Mouse (Mus musculus): ENCODE results near the gene Rab3il1.

The Rab3il1 gene

DNA sequence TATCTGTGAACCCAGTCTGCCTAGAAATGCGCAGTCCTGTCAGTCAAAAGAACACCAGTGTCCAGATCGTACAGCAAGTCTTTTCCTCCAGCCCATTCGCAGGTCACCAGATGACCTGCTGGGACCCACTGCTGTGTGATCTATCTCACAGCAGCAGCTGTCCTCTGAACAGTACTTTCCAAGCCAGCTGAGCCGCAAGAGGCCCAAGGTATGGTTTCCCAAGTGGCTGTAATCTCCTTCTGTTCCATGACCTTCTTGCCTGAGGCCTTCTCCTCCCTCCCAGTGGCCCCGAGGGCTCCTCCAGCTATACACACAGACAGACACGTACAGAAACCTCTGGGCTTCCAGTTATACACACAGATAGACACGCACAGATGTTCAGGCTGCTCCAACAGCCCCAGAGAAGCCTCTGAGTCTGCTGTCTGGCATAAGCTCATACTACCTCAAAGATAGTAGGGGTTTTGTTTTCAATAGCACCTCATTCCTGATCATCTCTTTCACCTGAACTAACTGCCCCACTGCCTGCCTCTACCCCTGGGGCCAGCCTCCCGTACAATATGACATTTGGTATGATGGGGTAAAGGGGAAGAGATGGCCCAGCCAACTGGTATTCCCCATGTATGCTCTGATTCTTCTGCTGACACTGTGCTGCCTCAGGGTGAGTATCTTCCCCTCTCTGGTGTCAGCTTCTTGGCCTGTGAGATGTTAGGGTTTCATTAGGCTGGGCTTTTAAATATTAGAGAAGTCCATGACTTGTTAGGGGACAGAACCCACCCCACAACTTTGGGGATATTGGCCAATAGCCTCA lies 59.5 kb downstream of the Rab3il1 start:
- DNase-seq (ENCODE audit: low spot score): no peak

DNA sequence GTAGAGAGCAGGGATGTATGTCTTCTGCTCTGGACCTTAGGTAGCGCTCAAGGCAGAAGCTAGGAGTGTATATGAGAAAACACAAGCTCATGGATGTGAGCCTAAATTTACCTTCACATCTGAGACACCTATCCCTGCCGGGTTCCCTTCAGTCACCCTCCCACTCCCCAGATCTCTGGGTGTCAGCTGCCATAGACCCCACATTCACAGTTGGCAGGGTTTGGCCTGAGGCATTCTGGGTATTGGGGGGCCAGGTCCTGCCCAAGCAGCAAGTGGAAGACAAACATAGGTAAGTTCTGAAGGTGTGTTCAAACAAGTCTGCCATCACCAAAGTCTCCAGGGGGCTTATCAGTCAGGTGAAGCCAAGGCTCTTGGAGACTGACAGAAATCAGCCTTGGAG lies 60.2 kb downstream of the Rab3il1 start:
- DNase-seq (ENCODE audit: low spot score): no peak

DNA sequence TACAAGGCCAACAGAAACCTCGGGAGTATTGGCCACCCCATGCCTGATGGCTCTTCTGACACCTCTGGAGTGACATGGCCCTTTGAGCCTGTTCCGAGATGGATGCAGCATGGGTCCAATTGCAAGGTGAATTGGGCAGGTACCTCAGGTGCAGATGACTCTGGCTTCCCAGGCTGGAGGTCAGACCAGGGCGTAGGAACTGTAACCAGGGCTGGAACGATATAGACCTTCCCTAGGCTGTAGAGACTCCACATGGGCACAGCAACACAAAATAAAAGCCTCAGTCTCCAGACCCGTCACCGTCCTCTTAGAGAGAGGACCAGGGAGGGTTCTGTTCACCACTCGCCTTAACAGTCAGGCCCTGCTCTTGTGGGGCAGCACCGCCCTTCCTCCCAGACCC lies 60.8 kb downstream of the Rab3il1 start:
- no peak for DNase-seq (ENCODE audit: low spot score)

DNA sequence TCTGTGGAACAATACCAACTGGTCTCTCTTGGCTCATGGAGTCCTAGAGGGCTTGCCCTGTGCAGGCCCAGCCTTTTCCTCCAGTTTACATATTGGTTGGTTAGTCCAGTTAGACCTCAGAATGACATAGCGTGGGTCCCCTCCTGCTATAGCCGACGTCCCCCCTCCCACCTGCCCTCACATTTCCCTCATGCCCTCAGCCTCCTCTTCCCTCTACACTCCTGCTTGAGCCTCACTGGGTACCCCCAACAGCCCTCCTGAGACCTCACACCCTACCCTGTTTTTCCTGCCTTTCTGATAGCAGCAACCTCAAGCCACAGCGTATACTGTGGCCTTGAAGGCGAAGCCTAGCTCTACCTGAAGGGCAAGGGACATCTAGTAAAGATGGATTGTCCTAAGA lies 61.4 kb downstream of the Rab3il1 start:
- DNase-seq (ENCODE audit: low spot score): no peak

DNA sequence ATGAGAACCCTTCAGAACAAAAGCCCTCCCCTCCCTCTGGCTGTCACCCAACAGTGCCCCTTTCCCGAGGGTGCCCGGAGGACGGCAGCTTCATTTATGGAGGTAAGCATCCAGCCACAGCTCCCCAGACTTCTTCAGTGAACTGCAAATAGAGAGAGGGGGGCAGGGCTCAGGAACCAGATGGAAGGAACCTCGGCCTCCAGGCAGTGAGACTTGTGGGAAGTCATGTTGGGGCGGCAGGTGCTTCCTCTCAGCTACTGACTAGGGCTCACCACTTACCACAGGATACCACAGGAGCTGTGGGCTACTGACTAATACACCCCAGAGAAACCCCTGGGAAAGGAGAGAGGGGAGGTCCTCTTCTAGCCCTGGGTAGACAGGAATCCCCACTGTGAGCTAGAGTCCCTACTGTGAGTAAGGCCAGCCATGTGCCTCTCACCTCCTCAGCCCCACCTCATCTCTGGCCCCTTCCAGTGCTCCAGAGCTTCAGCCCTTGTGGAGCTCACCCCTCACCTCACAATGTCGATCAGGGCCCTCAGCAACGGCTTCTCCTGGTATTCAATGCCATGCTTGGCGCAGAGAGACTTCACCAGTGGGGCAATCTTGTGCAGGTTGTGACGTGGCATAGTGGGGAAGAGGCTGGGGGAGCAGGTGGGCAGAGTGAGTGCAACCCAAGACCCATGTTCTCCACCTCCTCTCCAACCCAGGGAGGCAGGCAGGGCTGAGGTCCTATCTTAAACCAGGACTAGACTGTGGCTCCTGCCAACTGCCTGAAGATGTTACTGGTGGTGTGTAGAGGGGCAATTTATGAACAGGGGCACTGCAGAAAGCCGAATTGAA lies 62.9 kb downstream of the Rab3il1 start:
- DNase-seq (ENCODE audit: low spot score): no peak

DNA sequence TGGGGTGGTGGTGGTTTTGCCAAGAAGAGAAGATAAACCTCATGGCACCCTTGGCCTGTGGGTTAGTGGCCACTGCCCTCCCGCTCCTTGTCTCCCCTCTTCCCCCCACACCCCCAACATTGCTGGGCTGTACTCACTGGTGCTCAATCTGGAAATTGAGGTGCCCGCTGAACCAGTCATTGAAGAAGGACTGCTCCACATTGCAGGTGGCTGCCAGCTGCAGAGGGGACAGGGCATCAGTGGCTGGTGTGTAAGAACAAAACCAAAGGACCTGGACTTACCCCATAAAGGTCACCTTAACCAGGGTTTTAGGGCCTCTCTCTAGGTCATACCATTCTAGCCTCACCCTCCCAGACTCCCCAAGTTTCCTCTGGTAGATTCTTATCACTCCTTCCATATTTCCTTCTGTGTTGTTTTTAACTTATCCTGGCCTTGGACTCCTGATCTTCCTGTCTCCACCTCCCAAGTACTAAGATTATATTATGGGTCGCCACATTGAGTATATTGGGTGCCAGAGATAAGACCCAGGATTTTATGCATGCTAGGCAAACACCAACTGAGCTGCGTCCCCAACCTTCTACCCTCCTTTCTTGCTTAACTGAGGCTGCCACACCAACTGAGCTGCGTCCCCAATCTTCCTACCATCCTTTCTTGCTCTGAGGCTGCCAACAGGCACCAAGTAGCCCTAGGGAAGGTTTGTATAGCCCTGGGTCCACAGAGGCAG lies 64.2 kb downstream of the Rab3il1 start:
- no peak for DNase-seq (ENCODE audit: low spot score)

DNA sequence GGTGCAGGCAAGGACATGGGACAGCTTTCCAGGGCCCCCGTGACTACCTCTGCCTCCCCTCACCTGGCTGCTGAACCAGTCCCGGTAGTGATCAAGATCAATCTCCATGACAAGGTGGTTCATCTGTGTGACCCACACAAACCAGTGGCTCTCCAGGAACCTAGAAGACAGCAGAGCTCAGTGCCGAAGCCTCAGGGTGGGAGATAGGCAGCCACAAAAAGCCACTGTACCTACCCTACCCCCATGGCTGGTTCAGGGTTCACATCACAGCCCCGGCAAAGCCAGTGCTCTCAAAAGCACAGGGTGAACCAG lies 64.7 kb downstream of the Rab3il1 start:
- no peak for DNase-seq (ENCODE audit: low spot score)

DNA sequence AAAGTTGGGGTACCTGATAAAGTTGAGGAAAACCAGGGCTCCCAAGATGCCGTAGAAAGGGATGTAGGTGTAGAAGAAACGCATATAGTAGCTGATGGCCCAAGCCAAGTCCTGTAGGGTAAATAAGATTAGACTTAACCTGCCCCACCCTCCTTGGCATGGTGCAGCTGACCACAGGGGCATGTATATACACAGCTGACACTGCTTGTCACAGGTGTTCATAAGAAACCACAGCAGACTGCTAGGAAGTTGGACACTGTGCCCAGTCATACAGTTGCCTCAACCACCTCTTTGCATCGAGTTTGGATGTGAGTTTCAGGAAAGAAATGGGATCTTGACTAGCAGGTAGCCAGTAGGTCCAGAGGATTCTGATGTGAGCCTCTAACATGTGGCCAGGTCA lies 65.0 kb downstream of the Rab3il1 start:
- DNase-seq (ENCODE audit: low spot score): no peak

DNA sequence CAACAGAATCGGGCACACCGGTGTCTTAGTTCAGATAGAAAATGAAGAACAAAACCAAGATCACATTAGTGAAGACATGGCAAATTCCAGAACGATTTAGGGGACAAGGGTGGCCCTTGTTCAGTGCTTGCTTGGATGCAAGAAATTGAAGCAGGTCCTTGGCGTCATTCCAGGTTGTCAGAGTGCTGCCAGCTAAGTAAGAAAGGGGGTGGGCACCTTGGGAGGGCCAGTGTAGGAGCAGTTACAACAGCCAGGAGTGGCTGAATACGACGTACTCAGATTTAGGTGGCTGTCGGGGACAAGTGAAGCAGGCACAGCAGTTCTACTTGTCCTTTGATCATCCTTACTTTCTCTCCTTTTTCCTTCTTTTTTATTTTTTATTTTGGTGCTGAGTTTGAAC lies 66.2 kb downstream of the Rab3il1 start:
- no peak for DNase-seq (ENCODE audit: low spot score)

DNA sequence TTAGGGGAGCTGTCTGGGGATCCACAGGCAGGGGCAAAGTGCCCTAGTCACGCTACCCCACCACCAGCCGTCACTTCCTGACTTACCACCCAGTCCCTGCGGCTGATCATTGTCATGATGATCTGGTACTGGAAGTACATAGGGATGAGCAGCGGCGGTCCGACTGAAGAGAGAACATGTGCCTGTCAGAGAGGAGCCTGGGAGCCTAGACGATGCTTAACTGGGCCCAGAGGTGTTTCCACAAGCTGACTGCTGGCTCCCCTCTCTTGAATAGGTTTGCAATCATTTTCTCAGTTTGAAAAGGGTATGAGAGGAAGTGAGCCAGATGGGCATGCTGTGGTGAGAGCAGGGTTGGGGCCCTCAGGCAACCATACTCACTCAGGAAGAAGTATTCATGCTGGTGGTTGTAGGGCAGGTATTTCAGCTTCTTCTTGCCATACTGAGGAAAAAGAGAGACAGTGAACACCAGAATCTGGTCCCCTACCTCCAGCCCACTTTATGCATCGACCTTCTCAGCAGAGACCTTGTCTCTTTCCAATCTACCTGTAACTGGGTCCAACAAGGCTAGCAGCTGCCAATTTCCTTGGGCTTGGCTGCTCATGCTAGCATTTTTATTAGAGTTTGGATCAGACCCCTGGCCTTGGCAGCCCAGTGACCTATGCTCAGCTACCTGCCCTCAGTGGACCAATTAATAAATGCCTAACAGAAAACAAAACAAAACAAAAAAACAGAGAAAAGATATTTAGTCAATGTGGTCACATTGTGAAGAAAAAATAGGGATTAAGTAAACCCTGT lies 68.9 kb downstream of the Rab3il1 start:
- DNase-seq (ENCODE audit: low spot score): no peak

DNA sequence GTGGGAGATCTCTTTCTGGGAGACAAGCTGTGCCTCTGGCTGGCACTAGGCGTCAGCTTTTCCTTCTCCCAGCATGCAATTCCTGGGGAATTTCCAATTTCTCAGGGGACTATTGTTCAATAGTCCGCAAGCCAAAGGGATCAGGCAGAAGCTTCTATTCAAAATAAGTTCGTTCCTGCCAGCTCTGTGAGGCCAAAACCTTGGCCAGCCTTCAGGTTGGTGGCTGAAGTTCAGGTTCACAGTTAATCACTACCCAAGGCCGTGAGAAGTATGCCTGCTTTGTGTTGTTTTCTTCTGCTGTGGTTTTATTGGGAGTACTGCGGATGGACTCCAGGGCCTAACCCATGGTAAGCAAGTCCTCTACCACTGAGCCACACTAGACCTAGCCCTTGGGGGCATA lies 69.7 kb downstream of the Rab3il1 start:
- no peak for DNase-seq (ENCODE audit: low spot score)

DNA sequence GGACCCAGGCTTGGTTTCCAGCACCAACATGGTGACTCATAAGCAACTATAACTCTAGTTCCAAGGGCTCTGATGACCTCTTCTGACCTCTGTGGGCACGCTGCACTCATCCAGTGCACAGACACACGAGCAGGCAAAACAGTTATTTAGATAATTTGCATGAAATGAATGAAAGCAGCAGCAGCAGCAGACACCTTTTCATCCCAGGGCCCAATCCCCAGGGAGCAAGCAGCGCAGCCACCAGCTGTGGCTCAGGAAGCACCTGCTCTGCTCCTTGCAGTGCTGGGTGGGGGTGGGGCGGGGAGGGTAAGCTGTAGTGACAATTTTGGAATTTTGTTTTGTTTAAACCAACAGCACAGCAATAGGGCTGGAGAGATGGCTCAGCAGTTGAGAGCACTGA lies 70.4 kb downstream of the Rab3il1 start:
- no peak for DNase-seq (ENCODE audit: low spot score)

DNA sequence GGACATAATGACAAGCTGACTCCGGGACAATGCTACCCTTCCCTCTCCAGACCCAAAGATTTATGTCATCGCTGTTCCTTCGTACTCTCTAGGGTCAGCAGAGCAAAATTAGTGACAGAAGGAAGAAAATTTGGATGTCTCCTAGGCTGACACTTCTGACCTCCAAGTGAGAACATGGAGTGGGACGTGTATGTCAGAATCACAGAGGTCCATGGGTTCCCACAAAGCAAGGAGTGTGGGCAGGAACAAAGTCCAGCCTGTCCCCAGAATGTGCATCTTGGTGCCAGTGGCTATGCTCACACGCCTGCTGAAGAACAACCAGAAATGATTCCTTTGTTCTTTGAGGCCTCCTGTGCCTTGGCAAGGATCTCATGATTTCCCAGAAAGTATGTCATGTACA lies 71.7 kb downstream of the Rab3il1 start:
- DNase-seq (ENCODE audit: low spot score): no peak

DNA sequence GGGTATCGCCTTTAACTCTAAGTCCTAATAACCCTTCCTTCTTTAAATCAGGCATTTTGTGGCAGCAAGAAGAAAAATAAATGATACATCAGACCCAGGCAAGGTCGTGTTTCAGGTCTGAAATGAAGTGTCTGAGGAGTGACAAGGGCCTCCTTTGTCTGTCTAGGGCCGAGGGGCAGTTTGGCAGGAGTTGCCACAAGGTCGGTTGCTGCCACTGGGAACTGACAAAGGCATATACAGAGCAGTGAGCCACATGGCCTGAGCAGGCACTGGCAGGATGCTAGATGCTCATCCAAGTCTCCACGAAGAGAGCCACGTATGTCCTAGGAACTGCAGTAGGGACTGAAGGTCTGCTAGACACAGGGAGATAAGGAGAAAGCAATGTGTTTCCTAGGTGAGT lies 76.9 kb downstream of the Rab3il1 start:
- DNase-seq (ENCODE audit: low spot score): no peak

DNA sequence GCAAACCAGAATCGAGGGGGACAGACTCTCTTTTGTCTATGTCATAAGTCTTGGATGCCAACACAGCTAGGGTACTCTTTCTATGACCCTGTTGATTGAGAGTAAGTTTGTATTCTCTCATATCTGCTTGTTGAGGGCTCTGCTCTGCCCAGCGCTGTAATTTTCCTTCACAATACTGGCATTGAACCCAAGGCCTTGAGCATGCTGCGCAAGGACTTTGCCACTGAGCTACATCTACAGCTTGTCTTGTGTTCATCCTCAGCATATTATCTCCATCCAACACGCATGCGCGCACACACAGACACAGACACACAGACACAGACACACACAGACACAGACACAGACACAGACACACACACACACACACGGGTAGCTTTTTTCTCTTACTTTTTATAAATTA lies 78.9 kb downstream of the Rab3il1 start:
- DNase-seq (ENCODE audit: low spot score): no peak

DNA sequence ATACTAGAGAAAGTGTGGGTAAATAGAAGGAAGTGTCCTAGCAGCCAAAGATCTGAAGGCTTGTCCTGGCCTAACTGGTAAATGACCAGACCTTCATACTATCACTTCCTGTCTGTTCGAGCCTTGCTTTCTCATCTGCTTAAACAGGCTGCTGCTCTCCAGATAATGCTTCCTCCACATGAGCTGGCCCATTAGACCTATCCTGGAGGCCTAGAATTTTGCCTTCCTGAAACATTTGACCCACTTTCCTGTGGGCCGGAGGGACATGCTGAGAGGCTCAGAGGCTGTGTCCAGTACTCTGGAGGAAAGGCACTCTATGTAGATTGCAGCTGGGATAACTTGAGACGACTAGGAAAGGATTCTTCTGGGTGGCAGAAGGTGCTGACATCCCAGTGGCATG lies 80.6 kb downstream of the Rab3il1 start:
- DNase-seq (ENCODE audit: low spot score): no peak

DNA sequence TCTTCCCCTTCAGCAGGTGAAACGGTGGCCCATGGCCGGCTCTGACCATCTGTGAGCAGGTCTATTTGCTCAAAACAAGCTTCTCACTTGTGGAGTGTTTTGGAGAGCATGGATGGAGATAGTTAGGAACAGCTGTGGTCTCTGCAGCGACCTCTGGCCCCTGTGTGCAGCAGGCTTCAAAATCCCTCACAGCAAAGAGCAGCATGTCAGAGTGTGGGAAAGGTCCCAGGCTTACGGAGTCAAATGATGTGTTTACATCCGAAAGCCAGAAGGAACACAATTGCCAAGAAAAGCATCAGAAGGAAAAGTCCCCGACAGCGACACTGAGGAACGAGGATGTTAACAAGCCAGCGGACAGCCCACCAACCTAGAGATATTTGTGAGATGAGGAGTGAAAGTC lies 84.0 kb downstream of the Rab3il1 start:
- no peak for DNase-seq (ENCODE audit: low spot score)

DNA sequence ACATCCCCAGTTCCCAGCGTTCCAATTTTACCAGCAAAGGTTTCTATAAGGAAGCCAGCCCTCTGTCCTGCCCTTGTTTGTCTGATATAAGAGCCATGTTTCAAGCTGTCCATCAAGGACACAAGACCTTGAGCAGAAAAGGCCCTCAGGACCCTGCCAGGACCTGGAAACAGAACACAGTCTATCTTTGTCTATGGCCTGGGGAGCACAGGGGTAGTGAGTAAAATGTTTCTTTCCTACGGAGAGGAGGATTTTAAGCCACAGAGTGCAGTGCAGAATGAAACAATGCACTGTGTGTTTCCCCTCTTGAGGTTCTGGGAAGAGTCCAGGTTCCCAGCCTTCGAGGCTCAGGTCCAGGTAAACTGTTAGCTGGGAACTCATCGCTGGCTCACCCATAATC lies 85.5 kb downstream of the Rab3il1 start:
- no peak for DNase-seq (ENCODE audit: low spot score)

Measured in lung, postnatal 25 days (tissue).